Mouse (Mus musculus): ENCODE measurements around the gene Eed. TPM values are rescaled to one million over a fixed set of nuclear protein-coding genes. Genes with fewer than 3 reads are reported as not detected.

The Eed gene
- total and polyA plus RNA-seq, 3 experiments = 108 to 267 (median 143) TPM

- TF ChIP-seq CHD2 (IDR thresholded peaks at IDR 0.05; ENCODE audit: low read length) (no peak), E2F4 (IDR thresholded peaks at IDR 0.05; ENCODE audit: insufficient replicate concordance, low read depth, low read length) (no peak), ZMIZ1 (IDR thresholded peaks at IDR 0.05; ENCODE audit: low read depth, low read length) (no peak), BHLHE40 (IDR thresholded peaks at IDR 0.05; ENCODE audit: low read depth, low read length) (no peak), ZC3H11A (IDR thresholded peaks at IDR 0.05; ENCODE audit: low read depth, low read length) (no peak), ELF1 (IDR thresholded peaks at IDR 0.05; ENCODE audit: low read depth, low read length) (no peak), POLR2AphosphoS2 (IDR thresholded peaks at IDR 0.05; ENCODE audit: low read depth, low read length) (no peak), IRF4 (IDR thresholded peaks at IDR 0.05; ENCODE audit: low read depth, low read length) (no peak), MAX (IDR thresholded peaks at IDR 0.05; ENCODE audit: low read length) (no peak), MXI1 (IDR thresholded peaks at IDR 0.05; ENCODE audit: low read depth, low read length) (no peak), JUN (IDR thresholded peaks at IDR 0.05; ENCODE audit: insufficient read depth, low read depth, low read length) (no peak)
- H3K79me2 ChIP-seq (replicated peaks; ENCODE audit: control insufficient read depth, extremely low read depth, insufficient read depth, poor library complexity, severe bottlenecking) = no peaks in the 10 kb centered on the region
- DNase-seq (ENCODE audit: extremely low read depth) = no peak
- H3K9me3 ChIP-seq (replicated peaks; ENCODE audit: low read length) = no peaks in the 10 kb centered on the region
- in situ Hi-C loops (cut with MboI; ENCODE audit: low pct_ligation_motif_present, low pct_unique_long_range_greater_than_20kb, low sequenced_read_pairs) = no loop called here
- H3K4me3 ChIP-seq (replicated peaks in 1 of 3; ENCODE audit: low read depth in 2 of 3, low read length in 2 of 3, poor library complexity in 1 of 3) = no peak overlapping the region
- H3K4me1 ChIP-seq (ENCODE audit: control insufficient read depth in 1 of 2, insufficient read depth in 2 of 2) = no peaks in the 10 kb centered on the region
- no peak overlapping the region for H3K9ac ChIP-seq (ENCODE audit: insufficient read depth, low read depth)
- no peak overlapping the region for H3K4me2 ChIP-seq (ENCODE audit: insufficient read depth, low read depth, poor library complexity, severe bottlenecking)
- dilution Hi-C loops (cut with MboI; ENCODE audit: extremely low pct_ligation_motif_present, extremely low pct_unique_long_range_greater_than_20kb, low sequenced_read_pairs) = no loop called here
- no peaks in the 10 kb centered on the region for H3K27me3 ChIP-seq (replicated peaks)
- H3K27ac ChIP-seq (ENCODE audit: insufficient read depth, low read depth) = no peak overlapping the region
- peaks cover 2 to 14% of the 10 kb centered on the region in 2 experiments for H3K36me3 ChIP-seq (replicated peaks in 1 of 2; ENCODE audit: control insufficient read depth in 1 of 2, insufficient read depth in 1 of 2, low read length in 1 of 2)
These were observed 67.2 kb downstream of the Eed start for GRCm38 (mm10) chr7:89913432-89914158.

GRCm38 (mm10) chr7:89912356-89912755 lies 68.4 kb downstream of the Eed start:
- DNase-seq (ENCODE audit: extremely low read depth) = no peak
- H3K4me3 ChIP-seq (replicated peaks in 1 of 3; ENCODE audit: low read depth in 2 of 3, low read length in 2 of 3, poor library complexity in 1 of 3) = no peak overlapping the region
- no peaks in the 10 kb centered on the region for H3K79me2 ChIP-seq (replicated peaks; ENCODE audit: control insufficient read depth, extremely low read depth, insufficient read depth, poor library complexity, severe bottlenecking)
- TF ChIP-seq HCFC1 (IDR thresholded peaks at IDR 0.05; ENCODE audit: low read depth, low read length) = no peak
- TF ChIP-seq TBP (conservative IDR thresholded peaks at IDR 0.05; ENCODE audit: low read depth, low read length) = no peak
- H3K9me3 ChIP-seq (replicated peaks; ENCODE audit: low read length) = no peaks in the 10 kb centered on the region
- H3K4me2 ChIP-seq (ENCODE audit: insufficient read depth, low read depth, poor library complexity, severe bottlenecking) = no peak overlapping the region
- peaks cover 2 to 8% of the 10 kb centered on the region in 2 experiments for H3K36me3 ChIP-seq (replicated peaks in 1 of 2; ENCODE audit: control insufficient read depth in 1 of 2, insufficient read depth in 1 of 2, low read length in 1 of 2)
- in situ Hi-C loops (cut with MboI; ENCODE audit: low pct_ligation_motif_present, low pct_unique_long_range_greater_than_20kb, low sequenced_read_pairs) = no loop called here
- no peak overlapping the region for H3K27ac ChIP-seq (ENCODE audit: insufficient read depth, low read depth)
- no peaks in the 10 kb centered on the region for H3K27me3 ChIP-seq (replicated peaks)
- no peak overlapping the region for H3K9ac ChIP-seq (ENCODE audit: insufficient read depth, low read depth)
- dilution Hi-C loops (cut with MboI; ENCODE audit: extremely low pct_ligation_motif_present, extremely low pct_unique_long_range_greater_than_20kb, low sequenced_read_pairs) = no loop called here
- no peaks in the 10 kb centered on the region for H3K4me1 ChIP-seq (ENCODE audit: control insufficient read depth in 1 of 2, insufficient read depth in 2 of 2)

- Histone ChIP-seq H3K27me3 (replicated peaks) (no peaks in the 10 kb centered on the region), H3K79me2 (replicated peaks; ENCODE audit: control insufficient read depth, extremely low read depth, insufficient read depth, poor library complexity, severe bottlenecking) (no peaks in the 10 kb centered on the region), H3K27ac (ENCODE audit: insufficient read depth, low read depth) (no peak overlapping the region), H3K4me2 (ENCODE audit: insufficient read depth, low read depth, poor library complexity, severe bottlenecking) (no peak overlapping the region), H3K4me3 (replicated peaks in 1 of 3; ENCODE audit: low read depth in 2 of 3, low read length in 2 of 3, poor library complexity in 1 of 3) (no peak overlapping the region), H3K36me3 (replicated peaks in 1 of 2; ENCODE audit: control insufficient read depth in 1 of 2, insufficient read depth in 1 of 2, low read length in 1 of 2) (no peaks in the 10 kb centered on the region), H3K4me1 (ENCODE audit: control insufficient read depth in 1 of 2, insufficient read depth in 2 of 2) (no peaks in the 10 kb centered on the region), H3K9ac (ENCODE audit: insufficient read depth, low read depth) (no peak overlapping the region), H3K9me3 (replicated peaks; ENCODE audit: low read length) (no peaks in the 10 kb centered on the region)
- in situ Hi-C loops (cut with MboI; ENCODE audit: low pct_ligation_motif_present, low pct_unique_long_range_greater_than_20kb, low sequenced_read_pairs) = no loop called here
- no peak for DNase-seq (ENCODE audit: extremely low read depth)
- dilution Hi-C loops (cut with MboI; ENCODE audit: extremely low pct_ligation_motif_present, extremely low pct_unique_long_range_greater_than_20kb, low sequenced_read_pairs) = no loop called here
- TF ChIP-seq ZNF384 (IDR thresholded peaks at IDR 0.05; ENCODE audit: low read depth, low read length) (no peak), MEF2A (IDR thresholded peaks at IDR 0.05; ENCODE audit: borderline replicate concordance, low read depth, low read length) (no peak), POLR2A (IDR thresholded peaks at IDR 0.05; ENCODE audit: low read depth, low read length) (no peak), ZMIZ1 (IDR thresholded peaks at IDR 0.05; ENCODE audit: low read depth, low read length) (no peak), NRF1 (IDR thresholded peaks at IDR 0.05; ENCODE audit: low read depth, low read length) (no peak), IRF4 (IDR thresholded peaks at IDR 0.05; ENCODE audit: low read depth, low read length) (no peak), HCFC1 (IDR thresholded peaks at IDR 0.05; ENCODE audit: low read depth, low read length) (no peak)
These were observed 71.1 kb downstream of the Eed start for GRCm38 (mm10) chr7:89909711-89910110.

Data from CH12.LX (cell line).